In the genomic region with DNA sequence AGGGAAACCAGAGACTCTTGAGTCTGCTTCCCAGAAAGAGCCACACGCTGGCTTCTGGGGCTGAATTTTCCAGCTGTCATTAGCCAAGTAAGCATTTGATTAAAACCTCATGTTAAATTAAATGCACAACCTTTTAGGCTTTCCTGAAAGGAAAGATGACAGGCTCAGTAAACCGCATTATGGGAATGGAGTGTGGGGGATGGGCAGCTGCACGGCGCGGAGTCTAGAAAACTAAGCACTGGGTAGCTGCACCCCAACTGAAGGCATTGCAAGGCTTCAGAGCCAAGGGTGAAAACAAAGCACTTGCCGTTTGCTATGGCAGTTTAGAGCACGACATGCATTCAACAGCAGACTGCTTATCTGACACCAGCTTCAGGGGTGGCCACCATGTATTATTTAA, we compare ENCODE assay signal across 8 mouse cellular contexts. TPM values are rescaled to one million over a fixed set of nuclear protein-coding genes. Genes with fewer than 3 reads are reported as not detected.
A peak's percentile ranks its signal among the peaks of the same experiment; 100 is the strongest.
DNase-seq lines count a peak whose midpoint lies in the region; ATAC-seq and TF ChIP-seq lines count a peak whose summit lies in the region.

No protein-coding gene starts in this region.

- no peak overlapping the region for H3K9ac ChIP-seq in liver, embryonic 11.5 days (ENCODE audit: low read depth, low read length)

- H3K36me3 ChIP-seq in testis, adult 2 months (ENCODE audit: control insufficient read depth, insufficient read depth, low read length): no peaks in the 10 kb centered on the region
- no peaks in the 10 kb centered on the region for H3K36me3 ChIP-seq in liver, embryonic 11.5 days (ENCODE audit: control insufficient read depth, insufficient read depth, low read length)

- peaks cover 18% of the 10 kb centered on the region for H3K4me1 ChIP-seq in testis, adult 2 months (ENCODE audit: control insufficient read depth, insufficient read depth, low read length)
- H3K4me1 ChIP-seq in liver, embryonic 11.5 days (replicated peaks; ENCODE audit: control insufficient read depth, insufficient read depth, low read length): peaks cover 22% of the 10 kb centered on the region

- ATAC-seq in liver, embryonic 11.5 days (replicated peaks; ENCODE audit: low FRiP score): no peak

- H3K4me2 ChIP-seq in liver, embryonic 11.5 days: peak overlapping the region; percentile 87

- WGBS in liver, embryonic 11.5 days: 41% methylated on average over 7 of the region's 7 CpGs

- no peak for TF ChIP-seq POLR2A in testis, adult 2 months (IDR thresholded peaks at IDR 0.05; ENCODE audit: control insufficient read depth, low read depth, low read length)

- no peaks in the 10 kb centered on the region for H3K27me3 ChIP-seq in testis, adult 2 months (ENCODE audit: control insufficient read depth, insufficient read depth, low read length)
- H3K27me3 ChIP-seq in liver, embryonic 11.5 days (replicated peaks; ENCODE audit: control insufficient read depth, insufficient read depth, low read length): peaks cover 44% of the 10 kb centered on the region

- peak; percentile 65 to 68 for DNase-seq in cerebellum, postnatal 10 days
- DNase-seq in cerebellum, postnatal 36 days: no peak
- DNase-seq in testis, postnatal 14 days (ENCODE audit: low spot score): no peak
- DNase-seq in liver, embryonic 11.5 days (ENCODE audit: low spot score): no peak
- DNase-seq in testis, postnatal 10 days (ENCODE audit: low spot score): peak; percentile 64
- DNase-seq in spleen, postnatal 4 days (ENCODE audit: low spot score in 2 of 2): no peak
- no peak for DNase-seq in adrenal gland, postnatal 10 days

- TF ChIP-seq CTCF in testis, adult 2 months (IDR thresholded peaks at IDR 0.05; ENCODE audit: control insufficient read depth, insufficient read depth, insufficient replicate concordance, low read depth, low read length): no peak

- peak overlapping the region; percentile 67 for H3K4me3 ChIP-seq in testis, adult 2 months (ENCODE audit: control insufficient read depth, low read depth, low read length)
- peak overlapping the region; percentile 61 for H3K4me3 ChIP-seq in liver, embryonic 11.5 days (ENCODE audit: low read depth, low read length)

- H3K9me3 ChIP-seq in liver, embryonic 11.5 days (ENCODE audit: control insufficient read depth, low read length): no peaks in the 10 kb centered on the region

- H3K27ac ChIP-seq in testis, adult 2 months (ENCODE audit: control insufficient read depth, insufficient read depth, low read depth, low read length): no peak overlapping the region
- H3K27ac ChIP-seq in liver, embryonic 11.5 days (ENCODE audit: low read depth, low read length): no peak overlapping the region

RNA-seq across cellular contexts. Expression of gene Abtb2, which starts 2.1 kb away (rescaled TPM):
- polyA plus RNA-seq in testis, adult 2 months (2012; rRNA removed): 7.2 and 9.0 TPM in 2 replicates
- polyA plus RNA-seq in liver, embryonic 11.5 days (2014; fragmentation: Nextera tagmentation; extraction: Ambion mirVana): 4.6 and 5.4 TPM in 2 replicates
- total RNA-seq in adrenal gland, postnatal 10 days (2021): 10 to 100 TPM; 10.7 to 12.3 TPM

Comparison
In these comparisons a context has a peak if more than half of its experiments do, and no peak if none do; other contexts are left out.
1. DNase-seq: peak in cerebellum, postnatal 10 days (2 of 2) and testis, postnatal 10 days (single experiment); none in cerebellum, postnatal 36 days (0 of 2), testis, postnatal 14 days (single experiment), liver, embryonic 11.5 days (single experiment), spleen, postnatal 4 days (0 of 2) and adrenal gland, postnatal 10 days (single experiment).